Mouse (Mus musculus) liver, adult 2 months (tissue): ENCODE data around the gene Lrig1. TPM values are rescaled to one million over a fixed set of nuclear protein-coding genes. Genes with fewer than 3 reads are reported as not detected.
A peak's percentile ranks its signal among the peaks of the same experiment; 100 is the strongest.

Experiments
- DNase-seq: peaks from one replicate; pipeline ENCODE4 v3.0.0-alpha.2; 2011; ENCODE audit warnings: low read depth, low spot score; ENCODE audit errors: extremely low read depth
- H3K27ac ChIP-seq: fragments of 200-500 bp; replicated peaks from 2 replicates; pipeline ENCODE4 v1.5.1; 2012; ENCODE audit warnings: low read depth, mild to moderate bottlenecking, control low read depth, inconsistent platforms, low read length; ENCODE audit not compliant: insufficient read depth
- H3K27me3 ChIP-seq: fragments of 200-500 bp; 2 replicates; pipeline ENCODE4 v1.6.1; 2012; ENCODE audit warnings: mild to moderate bottlenecking, moderate library complexity, low read length, inconsistent platforms; ENCODE audit not compliant: control insufficient read depth, insufficient read depth
- H3K36me3 ChIP-seq: fragments of 200-500 bp; 2 replicates; pipeline ENCODE4 v1.6.1; 2012; ENCODE audit warnings: low read length, inconsistent platforms; ENCODE audit not compliant: control insufficient read depth, insufficient read depth
- H3K4me1 ChIP-seq: fragments of 200-500 bp; 2 replicates; pipeline ENCODE4 v1.6.1; 2011; ENCODE audit warnings: low read length; ENCODE audit not compliant: control insufficient read depth, insufficient read depth
- H3K4me3 ChIP-seq: fragments of 200-500 bp; 2 replicates; pipeline ENCODE4 v1.5.1; 2011; ENCODE audit warnings: low read depth, mild to moderate bottlenecking, control low read depth, low read length, moderate library complexity; ENCODE audit not compliant: insufficient read depth
- H3K79me2 ChIP-seq: fragments of 200-500 bp; 2 replicates; pipeline ENCODE4 v1.6.1; 2012; ENCODE audit warnings: inconsistent platforms, mild to moderate bottlenecking, low read length, moderate library complexity; ENCODE audit not compliant: control insufficient read depth, insufficient read depth
- H3K9ac ChIP-seq: fragments of 200-500 bp; 2 replicates; pipeline ENCODE4 v1.6.1; 2012; ENCODE audit warnings: low read depth, mild to moderate bottlenecking, control low read depth, inconsistent platforms, low read length
- CTCF ChIP-seq: fragments of 200-500 bp; IDR thresholded peaks from 2 replicates; pipeline ENCODE4 v1.5.1; 2011; ENCODE audit warnings: low read depth, low read length, control low read depth
- POLR2A ChIP-seq: fragments of 200-500 bp; IDR thresholded peaks from 2 replicates; pipeline ENCODE4 v1.6.1; 2011; ENCODE audit warnings: low read length, control low read depth; ENCODE audit not compliant: insufficient read depth; ENCODE audit errors: extremely low read depth
- whole genome bisulfite sequencing: fragments of 180-500 bp; shearing (Covaris S2); methylation state at CpG from one replicate; pipeline ENCODE4 v1.1.7; 2018; 5-methylcytosine and 5-hydroxymethylcytosine counted together
- polyA plus RNA-seq: library from polyadenylated mRNA; depleted of rRNA; stranded (reverse); fragments of >200 nt; gene quantifications from 2 replicates; pipeline ENCODE4 v1.2.3, GENCODE M21; 2012
- total RNA-seq: library from RNA; depleted of rRNA; stranded (reverse); fragments of >200 nt; gene quantifications from 2 replicates; pipeline ENCODE4 v1.2.3, GENCODE M21; 2014

Lrig1 gene
- total and polyA plus RNA-seq, 2 experiments = 12.4 to 14.8 TPM

GRCm38 (mm10) chr6:94715645-94715940 is 15.6 kb upstream of the Lrig1 start:
- DNase-seq = no peak
- peaks cover 16% of the 10 kb centered on the region for H3K4me1 ChIP-seq
- TF ChIP-seq POLR2A = no peak
- no peak for TF ChIP-seq CTCF
- H3K36me3 ChIP-seq = no peaks in the 10 kb centered on the region
- no peak overlapping the region for H3K27ac ChIP-seq
- no peak overlapping the region for H3K9ac ChIP-seq
- no peaks in the 10 kb centered on the region for H3K79me2 ChIP-seq
- 83% methylated on average over 4 of the region's 4 CpGs for WGBS
- no peak overlapping the region for H3K4me3 ChIP-seq
- H3K27me3 ChIP-seq = no peaks in the 10 kb centered on the region

DNA sequence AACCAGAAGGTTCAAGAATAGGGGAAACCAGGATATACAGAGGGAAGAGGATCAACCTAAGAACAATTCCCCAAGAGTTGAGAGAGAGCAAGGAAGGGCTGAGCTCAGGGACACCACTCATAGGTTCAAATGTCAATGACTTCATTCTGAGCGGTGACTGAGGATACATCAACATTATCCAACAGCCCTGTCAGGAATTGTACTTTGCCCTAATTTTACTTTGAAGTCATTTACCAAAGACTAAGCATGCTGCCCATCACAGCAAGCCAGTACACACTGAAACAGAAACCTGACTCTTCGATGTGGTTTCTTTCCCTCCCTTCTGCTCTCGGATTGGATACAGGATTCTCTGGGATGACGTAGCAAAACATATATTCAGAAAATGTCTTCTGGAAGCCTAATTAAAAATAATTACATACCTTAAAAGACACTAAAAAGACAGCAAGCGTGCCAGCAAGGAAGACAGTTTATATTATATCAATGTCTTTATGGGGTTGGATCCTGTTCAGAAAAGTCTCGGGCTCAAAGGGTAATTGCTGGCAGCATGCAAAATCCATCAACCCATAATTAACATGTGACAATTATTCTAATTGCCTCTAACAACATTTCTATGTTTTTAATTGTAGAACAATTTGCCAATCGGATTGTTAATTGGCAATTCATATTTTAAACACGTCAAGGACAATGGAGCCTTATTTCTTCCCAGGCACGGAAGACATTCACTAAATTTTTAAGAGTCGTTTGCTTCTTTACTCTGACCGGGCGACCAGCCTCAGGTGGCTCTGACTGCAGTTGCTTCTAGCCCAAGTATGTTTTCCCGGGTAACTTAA is 15.1 kb upstream of the Lrig1 start:
- Histone ChIP-seq H3K4me3 (no peak overlapping the region), H3K79me2 (no peaks in the 10 kb centered on the region), H3K4me1 (peaks cover 16% of the 10 kb centered on the region), H3K9ac (no peak overlapping the region), H3K27ac (no peak overlapping the region), H3K36me3 (no peaks in the 10 kb centered on the region), H3K27me3 (no peaks in the 10 kb centered on the region)
- TF ChIP-seq CTCF (no peak), POLR2A (no peak)
- 69% methylated on average over 13 of the region's 13 CpGs for WGBS
- peak; percentile 84 for DNase-seq

GRCm38 (mm10) chr6:94709832-94710231 is 9.9 kb upstream of the Lrig1 start:
- Histone ChIP-seq H3K4me3 (no peak overlapping the region), H3K36me3 (no peaks in the 10 kb centered on the region), H3K27me3 (no peaks in the 10 kb centered on the region), H3K4me1 (peaks cover 3% of the 10 kb centered on the region), H3K9ac (no peak overlapping the region), H3K79me2 (no peaks in the 10 kb centered on the region), H3K27ac (no peak overlapping the region)
- 71% methylated on average over 3 of the region's 3 CpGs for WGBS
- no peak for DNase-seq
- TF ChIP-seq CTCF = no peak
- no peak for TF ChIP-seq POLR2A

- TF ChIP-seq POLR2A (no peak), CTCF (no peak)
- Histone ChIP-seq H3K27me3 (no peaks in the 10 kb centered on the region), H3K4me3 (no peak overlapping the region), H3K4me1 (no peaks in the 10 kb centered on the region), H3K9ac (no peak overlapping the region), H3K79me2 (no peaks in the 10 kb centered on the region), H3K27ac (no peak overlapping the region), H3K36me3 (no peaks in the 10 kb centered on the region)
- no peak for DNase-seq
- 59% methylated on average over 1 of the region's 1 CpGs for WGBS
These were observed 9.2 kb upstream of the Lrig1 start for GRCm38 (mm10) chr6:94709150-94709549.

GRCm38 (mm10) chr6:94707254-94707653 is 7.3 kb upstream of the Lrig1 start:
- Histone ChIP-seq H3K79me2 (no peaks in the 10 kb centered on the region), H3K9ac (no peak overlapping the region), H3K27me3 (no peaks in the 10 kb centered on the region), H3K36me3 (no peaks in the 10 kb centered on the region), H3K4me3 (no peak overlapping the region), H3K4me1 (no peaks in the 10 kb centered on the region), H3K27ac (no peak overlapping the region)
- no peak for DNase-seq
- TF ChIP-seq POLR2A = no peak
- no peak for TF ChIP-seq CTCF
- WGBS = 92% methylated on average over 5 of the region's 5 CpGs

- WGBS = 76% methylated on average over 1 of the region's 1 CpGs
- Histone ChIP-seq H3K36me3 (no peaks in the 10 kb centered on the region), H3K27me3 (no peaks in the 10 kb centered on the region), H3K4me1 (peaks cover 5% of the 10 kb centered on the region; the same call in 1 of the 2 replicates), H3K9ac (no peak overlapping the region), H3K4me3 (no peak overlapping the region), H3K27ac (no peak overlapping the region), H3K79me2 (no peaks in the 10 kb centered on the region)
- no peak for TF ChIP-seq CTCF
- TF ChIP-seq POLR2A = no peak
- DNase-seq = no peak
These were observed 6.0 kb upstream of the Lrig1 start for GRCm38 (mm10) chr6:94705931-94706330.
